Comparison of ENCODE assay signal across 7 mouse cellular contexts in the genomic region with DNA sequence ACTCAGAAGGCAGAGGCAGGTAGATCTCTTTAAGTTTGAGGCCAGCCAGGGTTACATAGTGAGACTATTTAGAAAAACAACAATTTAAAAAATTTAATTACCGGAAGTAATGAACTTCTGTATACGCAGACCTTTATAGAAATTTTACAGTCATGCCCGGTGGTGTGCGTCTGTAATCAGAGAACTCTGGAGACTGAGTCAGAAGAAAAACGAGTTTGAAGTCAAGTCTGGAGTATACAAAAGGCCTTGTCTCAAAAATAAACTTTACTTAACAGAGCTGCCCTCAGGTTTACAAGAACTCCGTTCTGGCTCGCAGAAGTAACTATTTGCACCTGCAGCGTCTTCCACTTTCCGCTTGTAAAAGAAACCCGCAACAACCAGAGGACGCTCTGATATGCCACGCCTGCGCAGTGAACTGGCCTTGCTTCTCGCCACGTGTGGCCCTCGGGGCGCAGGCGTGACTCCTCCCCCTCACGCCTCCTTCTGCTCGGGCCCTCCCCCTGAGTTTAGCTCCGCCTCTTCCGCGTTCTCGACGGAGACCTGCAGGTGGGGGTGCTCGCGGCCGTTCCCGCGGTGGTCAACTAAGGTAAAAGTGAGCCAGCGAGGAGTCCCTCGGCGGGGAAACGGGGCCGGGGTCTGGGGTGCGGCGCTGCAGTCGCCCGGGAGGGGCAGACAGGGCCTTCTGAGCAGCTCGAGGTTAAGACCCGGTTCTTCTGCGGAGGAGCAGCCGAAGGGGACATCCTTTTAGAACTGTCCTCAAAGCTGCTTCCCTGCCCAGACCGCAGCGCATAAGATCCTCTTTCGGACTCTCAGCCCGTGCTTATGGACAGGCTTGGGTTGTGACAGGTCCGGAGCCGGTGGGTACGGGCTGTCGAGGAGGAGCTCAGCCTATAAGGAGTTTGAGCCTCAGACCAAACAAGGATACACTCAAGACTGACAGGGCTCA. TPM values are rescaled to one million over a fixed set of nuclear protein-coding genes. Genes with fewer than 3 reads are reported as not detected.
A peak's percentile ranks its signal among the peaks of the same experiment; 100 is the strongest.
DNase-seq lines count a peak whose midpoint lies in the region; ATAC-seq lines count a peak whose summit lies in the region.

Mknk1 (plus strand) TSS at position 503 of the 946 bp plus-strand sequence.

- peak within 1 kb of the TSS; percentile 44; the same call in 1 of the 2 replicates for H3K27ac ChIP-seq in intestine, embryonic 15.5 days
- H3K27ac ChIP-seq in midbrain, embryonic 10.5 days (replicated peaks), result peak within 1 kb of the TSS; percentile 83

- peak within 1 kb of the TSS; percentile 76 for H3K4me2 ChIP-seq in intestine, embryonic 15.5 days (replicated peaks)

- peak within 1 kb of the TSS; percentile 75 for H3K4me3 ChIP-seq in intestine, embryonic 15.5 days (replicated peaks)
- H3K4me3 ChIP-seq in midbrain, embryonic 10.5 days, result peak within 1 kb of the TSS; percentile 68

- peaks cover 3% of the 10 kb centered on the region for H3K36me3 ChIP-seq in intestine, embryonic 15.5 days
- H3K36me3 ChIP-seq in midbrain, embryonic 10.5 days, result peaks cover 13% of the 10 kb centered on the region; the same call in 1 of the 2 replicates

- no peaks in the 10 kb centered on the region for H3K9me3 ChIP-seq in intestine, embryonic 15.5 days
- no peaks in the 10 kb centered on the region for H3K9me3 ChIP-seq in midbrain, embryonic 10.5 days (replicated peaks)

- ATAC-seq in intestine, embryonic 15.5 days, result peak; percentile 97

- H3K9ac ChIP-seq in intestine, embryonic 15.5 days, result peak within 1 kb of the TSS; percentile 73

- intact Hi-C loops in gastrocnemius, postnatal 36 days (cut with DNase I), result no loop called here
- intact Hi-C loops in left cerebral cortex, postnatal 25 days (cut with DNase I), result no loop called here

- DNase-seq in adrenal gland, adult 18-20 months (ENCODE audit: low spot score in 2 of 2), result peak; percentile 90 to 91
- peak; percentile 96 for DNase-seq in embryo, embryonic 11 days
- peak; percentile 87 to 88 for DNase-seq in gastrocnemius, postnatal 36 days
- peak; percentile 91 to 96 for DNase-seq in left cerebral cortex, postnatal 25 days (ENCODE audit: low spot score in 2 of 2)
- peak; percentile 93 for DNase-seq in midbrain, embryonic 10.5 days (ENCODE audit: low spot score)
- DNase-seq in right cerebral cortex, postnatal 4 days, result peak; percentile 83

- WGBS in intestine, embryonic 15.5 days, result 1% methylated on average over 51 of the region's 51 CpGs
- WGBS in midbrain, embryonic 10.5 days, result 4% methylated on average over 51 of the region's 51 CpGs

- H3K4me1 ChIP-seq in intestine, embryonic 15.5 days (replicated peaks), result peaks cover 5% of the 10 kb centered on the region; the same call in 1 of the 2 replicates
- H3K4me1 ChIP-seq in midbrain, embryonic 10.5 days, result peaks cover 24% of the 10 kb centered on the region

- H3K27me3 ChIP-seq in intestine, embryonic 15.5 days (replicated peaks), result no peaks in the 10 kb centered on the region
- no peaks in the 10 kb centered on the region for H3K27me3 ChIP-seq in midbrain, embryonic 10.5 days (ENCODE audit: low read depth, poor library complexity, severe bottlenecking)

RNA-seq across cellular contexts. Expression of gene Mknk1, which starts in this region (rescaled TPM):
- 10 to 100 TPM; 30.2 to 37.4 TPM for total RNA-seq in adrenal gland, adult 18-20 months (2021)
- 10 to 100 TPM; 22.9 to 24.7 TPM for total RNA-seq in gastrocnemius, postnatal 36 days (2021)
- 26.9 and 36.8 TPM in 2 replicates for polyA plus RNA-seq in intestine, embryonic 15.5 days (2015; fragmentation: Nextera tagmentation; extraction: Ambion mirVana)
- total RNA-seq in left cerebral cortex, postnatal 25 days (2021), result 10 to 100 TPM; 33.1 to 38.6 TPM
- polyA plus RNA-seq in midbrain, embryonic 10.5 days (2016; fragmentation: Nextera tagmentation; extraction: Ambion mirVana), result 29.7 and 31.2 TPM in 2 replicates

Comparison
In these comparisons a context has a peak if more than half of its experiments do, and no peak if none do; other contexts are left out.
1. Peak in every context shown above with its lines: DNase-seq, ATAC-seq, H3K4me3 ChIP-seq and H3K27ac ChIP-seq.